16 mouse cellular contexts compared by ENCODE assay signal in genomic region chr9:29576051-29576533, GRCm38 (mm10).
A peak's percentile ranks its signal among the peaks of the same experiment; 100 is the strongest.
DNase-seq lines count a peak whose midpoint lies in the region; ATAC-seq and TF ChIP-seq lines count a peak whose summit lies in the region.
"Had no signal": no experiment of that assay in that cellular context is flagged by ENCODE, and none has a peak within 500 bp of the region (broad histone marks: within the 10 kb centered on the region; RNA-seq: fewer than 3 reads in every experiment).

No protein-coding gene starts in this region.

- H3K27ac ChIP-seq in hindbrain, embryonic 15.5 days (replicated peaks): no peak overlapping the region; the same call in 1 of the 2 replicates
- no peak overlapping the region for H3K27ac ChIP-seq in hindbrain, embryonic 11.5 days (ENCODE audit: low read depth, low read length)
- peak overlapping the region; percentile 2; the same call in 1 of the 2 replicates for H3K27ac ChIP-seq in hindbrain, postnatal 0 days
- H3K27ac ChIP-seq: heart, embryonic 15.5 days; kidney, embryonic 15.5 days; lung, embryonic 15.5 days had no signal

- WGBS in hindbrain, embryonic 15.5 days: 20% methylated on average over 4 of the region's 4 CpGs
- WGBS in hindbrain, embryonic 11.5 days: 31% methylated on average over 4 of the region's 4 CpGs
- WGBS in hindbrain, postnatal 0 days: 16% methylated on average over 4 of the region's 4 CpGs

- H3K4me3 ChIP-seq in hindbrain, embryonic 15.5 days: no peak overlapping the region
- H3K4me3 ChIP-seq in hindbrain, embryonic 11.5 days (ENCODE audit: low read depth, low read length): no peak overlapping the region
- no peak overlapping the region for H3K4me3 ChIP-seq in hindbrain, postnatal 0 days (ENCODE audit: low read length)
- H3K4me3 ChIP-seq: heart, embryonic 15.5 days; kidney, embryonic 15.5 days; lung, embryonic 15.5 days; myocyte had no signal

- H3K4me1 ChIP-seq in hindbrain, embryonic 15.5 days (replicated peaks): peaks cover 10% of the 10 kb centered on the region
- H3K4me1 ChIP-seq in hindbrain, embryonic 11.5 days (replicated peaks; ENCODE audit: control insufficient read depth, insufficient read depth, low read length): no peaks in the 10 kb centered on the region
- peaks cover 4% of the 10 kb centered on the region; the same call in 1 of the 2 replicates for H3K4me1 ChIP-seq in hindbrain, postnatal 0 days (ENCODE audit: insufficient read depth, low read length)
- H3K4me1 ChIP-seq: heart, embryonic 15.5 days; kidney, embryonic 15.5 days; lung, embryonic 15.5 days had no signal

- TF ChIP-seq POLR2A in brain, embryonic 14.5 days (IDR thresholded peaks at IDR 0.05; ENCODE audit: borderline replicate concordance, extremely low read depth, insufficient read depth, insufficient read length, poor library complexity, severe bottlenecking): no peak

- TF ChIP-seq CTCF in brain, embryonic 14.5 days (IDR thresholded peaks at IDR 0.05; ENCODE audit: borderline replicate concordance, extremely low read depth, insufficient read depth, insufficient read length): no peak
- no peak for TF ChIP-seq CTCF in hindbrain, postnatal 0 days (IDR thresholded peaks at IDR 0.05; ENCODE audit: low read depth)

- H3K9ac ChIP-seq in hindbrain, embryonic 15.5 days: no peak overlapping the region
- H3K9ac ChIP-seq in hindbrain, embryonic 11.5 days (ENCODE audit: low read depth, low read length): no peak overlapping the region
- no peak overlapping the region for H3K9ac ChIP-seq in hindbrain, postnatal 0 days (replicated peaks; ENCODE audit: low read length)
- H3K9ac ChIP-seq: heart, embryonic 15.5 days; kidney, embryonic 15.5 days; lung, embryonic 15.5 days had no signal

- ATAC-seq in hindbrain, embryonic 15.5 days (ENCODE audit: low FRiP score, low read depth): 0 out of 2 replicates have a peak, but pooled peaks have one; percentile 23
- no peak for ATAC-seq in hindbrain, embryonic 11.5 days (ENCODE audit: low FRiP score)
- 0 out of 2 replicates have a peak, but pooled peaks have one; percentile 21 for ATAC-seq in hindbrain, postnatal 0 days
- ATAC-seq: CD4-positive, CD25-positive, alpha-beta regulatory T cell, adult 4 months; inflammation-experienced regulatory T-cells, adult 6 months had no signal

- no peaks in the 10 kb centered on the region for H3K9me3 ChIP-seq in hindbrain, embryonic 15.5 days
- no peaks in the 10 kb centered on the region for H3K9me3 ChIP-seq in hindbrain, embryonic 11.5 days (ENCODE audit: control insufficient read depth, low read length)
- no peaks in the 10 kb centered on the region for H3K9me3 ChIP-seq in hindbrain, postnatal 0 days (ENCODE audit: low read length)
- H3K9me3 ChIP-seq: heart, embryonic 15.5 days; kidney, embryonic 15.5 days; lung, embryonic 15.5 days had no signal

- H3K36me3 ChIP-seq in hindbrain, embryonic 15.5 days: no peaks in the 10 kb centered on the region
- H3K36me3 ChIP-seq in hindbrain, embryonic 11.5 days (ENCODE audit: control insufficient read depth, insufficient read depth, low read length): no peaks in the 10 kb centered on the region
- no peaks in the 10 kb centered on the region for H3K36me3 ChIP-seq in hindbrain, postnatal 0 days (ENCODE audit: insufficient read depth, low read length)
- H3K36me3 ChIP-seq: heart, embryonic 15.5 days; kidney, embryonic 15.5 days; lung, embryonic 15.5 days had no signal

- DNase-seq in hindbrain, embryonic 11.5 days (ENCODE audit: low spot score): no peak
- peak; percentile 57 for DNase-seq in brain, embryonic 14.5 days (ENCODE audit: low read depth)
- peak; percentile 86 to 93 for DNase-seq in cerebellum, adult 18-20 months
- no peak for DNase-seq in hindbrain, postnatal 0 days (ENCODE audit: low spot score)
- DNase-seq in right cerebral cortex, postnatal 4 days: no peak
- no peak for DNase-seq in spleen, postnatal 14 days (ENCODE audit: low spot score in 2 of 2)
- DNase-seq: adrenal gland, postnatal 36 days; right cerebral cortex, postnatal 25 days had no signal

- H3K27me3 ChIP-seq in hindbrain, embryonic 15.5 days: no peaks in the 10 kb centered on the region
- no peaks in the 10 kb centered on the region for H3K27me3 ChIP-seq in hindbrain, embryonic 11.5 days (ENCODE audit: control insufficient read depth, insufficient read depth, low read length)
- H3K27me3 ChIP-seq in hindbrain, postnatal 0 days (ENCODE audit: insufficient read depth, low read length): no peaks in the 10 kb centered on the region
- H3K27me3 ChIP-seq: heart, embryonic 15.5 days; kidney, embryonic 15.5 days; lung, embryonic 15.5 days had no signal

- H3K4me2 ChIP-seq in hindbrain, embryonic 15.5 days: no peak overlapping the region
- H3K4me2 ChIP-seq in hindbrain, embryonic 11.5 days (replicated peaks; ENCODE audit: low read depth, low read length): no peak overlapping the region
- no peak overlapping the region for H3K4me2 ChIP-seq in hindbrain, postnatal 0 days (ENCODE audit: low read depth, low read length)
- H3K4me2 ChIP-seq: heart, embryonic 15.5 days; kidney, embryonic 15.5 days; liver, embryonic 11.5 days; lung, embryonic 15.5 days had no signal

Comparison
In these comparisons a context has a peak if more than half of its experiments do, and no peak if none do; other contexts are left out.
1. DNase-seq: peak in brain, embryonic 14.5 days (single experiment) and cerebellum, adult 18-20 months (2 of 2); none in hindbrain, embryonic 11.5 days (single experiment), hindbrain, postnatal 0 days (single experiment), right cerebral cortex, postnatal 4 days (single experiment) and spleen, postnatal 14 days (0 of 2).